Mouse (Mus musculus) E14TG2a.4 (cell line): ENCODE measurements around the gene Dusp3.

Experiments
- CTCF ChIP-seq: conservative IDR thresholded peaks from 2 replicates; pipeline ENCODE4 v1.5.1; 2014; ENCODE audit warnings: low read length
- POU5F1 ChIP-seq: IDR thresholded peaks from 2 replicates; pipeline ENCODE4 v1.6.1; 2014; ENCODE audit warnings: low read length, borderline replicate concordance

GRCm38 (mm10) chr11:102031149-102031548, 44.3 kb upstream of the Dusp3 start:
- no peak for TF ChIP-seq CTCF
- no peak for TF ChIP-seq POU5F1
